Mouse (Mus musculus): ENCODE results near the gene 2010003K11Rik. TPM values are rescaled to one million over a fixed set of nuclear protein-coding genes. Genes with fewer than 3 reads are reported as not detected.

Gene 2010003K11Rik
- polyA plus RNA-seq, 1 experiment from 2014 or later: not detected

DNA sequence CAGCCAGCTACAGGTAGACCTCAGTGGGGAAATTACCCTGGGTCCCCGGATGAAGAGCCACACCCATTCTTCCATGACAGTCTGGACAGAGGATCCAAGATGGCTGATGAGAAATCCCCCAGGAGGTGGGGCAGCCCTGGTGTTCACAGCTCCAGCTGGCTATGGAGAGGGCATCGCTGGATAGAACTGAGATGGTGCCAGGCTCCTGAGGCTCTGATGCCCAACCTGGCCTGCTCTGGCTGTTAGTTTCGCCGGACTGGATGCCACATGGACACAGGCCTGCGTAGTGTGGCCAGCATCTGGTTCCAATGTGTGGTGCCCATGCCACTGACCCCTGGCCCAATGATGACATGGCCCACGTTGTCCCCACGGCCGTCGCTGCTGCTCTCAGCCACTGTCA is 50.9 kb downstream of the 2010003K11Rik start:
- WGBS: 86% methylated on average over 9 of the region's 9 CpGs
- Histone ChIP-seq H3K4me3 (no peak overlapping the region), H3K36me3 (replicated peaks) (no peaks in the 10 kb centered on the region; the same call in 1 of the 2 replicates), H3K27ac (replicated peaks) (no peak overlapping the region), H3K9me3 (no peaks in the 10 kb centered on the region), H3K27me3 (replicated peaks; ENCODE audit: low read depth, poor library complexity, severe bottlenecking) (no peaks in the 10 kb centered on the region), H3K4me1 (peaks cover 22% of the 10 kb centered on the region)
- DNase-seq (ENCODE audit: low spot score): no peak

Other genes starting within 250 kb of the 2010003K11Rik start
- gene Ssh3, start 229.4 kb downstream of the 2010003K11Rik start, polyA plus RNA-seq (2016; fragmentation: Nextera tagmentation; extraction: Ambion mirVana): 4.2 and 4.5 TPM in 2 replicates
- gene Ankrd13d, start 215.4 kb downstream of the 2010003K11Rik start, polyA plus RNA-seq (2016; fragmentation: Nextera tagmentation; extraction: Ambion mirVana): 6.3 and 7.6 TPM in 2 replicates
- 12.5 and 14.8 TPM in 2 replicates for gene Grk2, start 192.4 kb downstream of the 2010003K11Rik start, polyA plus RNA-seq (2016; fragmentation: Nextera tagmentation; extraction: Ambion mirVana)
- gene Kdm2a, start 100.3 kb downstream of the 2010003K11Rik start, polyA plus RNA-seq (2016; fragmentation: Nextera tagmentation; extraction: Ambion mirVana): 68.6 and 69.6 TPM in 2 replicates
- gene Rhod, start 59.2 kb downstream of the 2010003K11Rik start, polyA plus RNA-seq (2016; fragmentation: Nextera tagmentation; extraction: Ambion mirVana): 31.5 and 31.8 TPM in 2 replicates
- gene Syt12, start 21.1 kb downstream of the 2010003K11Rik start, polyA plus RNA-seq (2016; fragmentation: Nextera tagmentation; extraction: Ambion mirVana): 2.6 and 2.8 TPM in 2 replicates
- gene Pcx, start 11.9 kb upstream of the 2010003K11Rik start, polyA plus RNA-seq (2016; fragmentation: Nextera tagmentation; extraction: Ambion mirVana): 24.1 and 26.8 TPM in 2 replicates
- 6.8 TPM in 2 replicates for gene Lrfn4, start 117.1 kb upstream of the 2010003K11Rik start, polyA plus RNA-seq (2016; fragmentation: Nextera tagmentation; extraction: Ambion mirVana)
- 75.5 and 82.9 TPM in 2 replicates for gene Rce1, start 127.1 kb upstream of the 2010003K11Rik start, polyA plus RNA-seq (2016; fragmentation: Nextera tagmentation; extraction: Ambion mirVana)
- 2.0 and 2.6 TPM in 2 replicates for gene Gm960, start 200.1 kb upstream of the 2010003K11Rik start, polyA plus RNA-seq (2016; fragmentation: Nextera tagmentation; extraction: Ambion mirVana)
- 7.7 and 8.9 TPM in 2 replicates for gene Sptbn2, start 212.6 kb upstream of the 2010003K11Rik start, polyA plus RNA-seq (2016; fragmentation: Nextera tagmentation; extraction: Ambion mirVana)